Mouse (Mus musculus) intestine, postnatal 0 days (tissue): ENCODE results near the gene Gm49403. TPM values are rescaled to one million over a fixed set of nuclear protein-coding genes. Genes with fewer than 3 reads are reported as not detected.

ENCODE experiments used
- ATAC-seq: fragments of 200-750 bp; cut with Nextera tagmentation; 2 replicates; pipeline ENCODE4 v1.8.0; 2017; ENCODE audit warnings: mild to moderate bottlenecking, moderate TSS enrichment, moderate library complexity
- H3K27ac ChIP-seq: fragments of 300-500 bp; sonication (generic); 2 replicates; pipeline ENCODE4 v1.5.1; 2014; ENCODE audit warnings: mild to moderate bottlenecking, low read depth, low read length, moderate library complexity
- H3K27me3 ChIP-seq: fragments of 300-500 bp; sonication (generic); replicated peaks from 2 replicates; pipeline ENCODE4 v1.6.1; 2014; ENCODE audit warnings: low read length, mixed read lengths; ENCODE audit not compliant: control insufficient read depth, insufficient read depth
- H3K36me3 ChIP-seq: fragments of 300-500 bp; sonication (generic); 2 replicates; pipeline ENCODE4 v1.6.1; 2014; ENCODE audit warnings: mild to moderate bottlenecking, moderate library complexity; ENCODE audit not compliant: control insufficient read depth, insufficient read depth
- H3K4me1 ChIP-seq: fragments of 300-500 bp; sonication (generic); replicated peaks from 2 replicates; pipeline ENCODE4 v1.6.1; 2014; ENCODE audit warnings: antibody characterized with exemption, low read length, mixed read lengths; ENCODE audit not compliant: control insufficient read depth, insufficient read depth
- H3K4me2 ChIP-seq: fragments of 300-500 bp; sonication (generic); replicated peaks from 2 replicates; pipeline ENCODE4 v1.6.1; 2014; ENCODE audit warnings: low read depth, mild to moderate bottlenecking, moderate library complexity
- H3K4me3 ChIP-seq: fragments of 300-500 bp; sonication (generic); 2 replicates; pipeline ENCODE4 v1.5.1; 2014; ENCODE audit warnings: low read depth, low read length
- H3K9ac ChIP-seq: fragments of 300-500 bp; sonication (generic); 2 replicates; pipeline ENCODE4 v1.6.1; 2014; ENCODE audit warnings: mild to moderate bottlenecking, low read depth, low read length
- H3K9me3 ChIP-seq: fragments of 300-500 bp; sonication (generic); 2 replicates; pipeline ENCODE4 v1.6.1; 2016; ENCODE audit warnings: mixed run types; ENCODE audit not compliant: control insufficient read depth
- CTCF ChIP-seq: sonication (generic); IDR thresholded peaks from 2 replicates; pipeline ENCODE4 v1.5.1; 2016; ENCODE audit warnings: low read depth, mild to moderate bottlenecking, control low read depth, antibody characterized with exemption, moderate library complexity
- WGBS: fragments of 180-500 bp; shearing (Covaris S2); extraction: QIAGEN DNeasy Blood & Tissue Kit; methylation state at CpG from one replicate; pipeline ENCODE4 v1.1.7; 2014; 5-methylcytosine and 5-hydroxymethylcytosine counted together
- polyA plus RNA-seq: library from polyadenylated mRNA; unstranded; fragments of >200 nt; fragmentation: Nextera tagmentation; extraction: Ambion mirVana; gene quantifications from 2 replicates; pipeline ENCODE4 v1.2.1, GENCODE M21; 2015

Gm49403 gene
- polyA plus RNA-seq, 1 experiment from 2014 or later: not detected

DNA sequence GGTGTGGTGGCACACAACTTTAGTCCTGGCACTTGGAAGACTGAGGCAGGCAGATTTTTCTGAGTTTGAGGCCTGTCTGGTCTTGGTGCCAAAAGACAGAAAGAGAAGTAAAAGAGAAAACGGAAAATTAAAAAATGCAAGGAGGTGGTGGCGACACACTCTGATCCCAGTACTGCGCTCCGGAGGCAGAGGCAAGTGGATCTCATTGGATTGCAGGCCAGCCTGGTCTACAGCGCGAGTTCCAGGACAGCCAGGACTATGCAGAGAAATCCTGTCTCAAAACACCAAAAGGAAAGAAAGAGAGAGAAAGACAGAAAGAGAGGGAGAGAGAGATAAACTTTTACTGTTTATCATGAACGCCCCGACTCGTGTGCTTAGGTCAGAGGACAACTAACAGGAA, 12.9 kb upstream of the Gm49403 start:
- peaks cover 27% of the 10 kb centered on the region for H3K36me3 ChIP-seq
- peak overlapping the region; percentile 87 for H3K27ac ChIP-seq
- peak overlapping the region; percentile 86 for H3K4me2 ChIP-seq
- WGBS: 38% methylated on average over 9 of the region's 9 CpGs
- H3K9me3 ChIP-seq: no peaks in the 10 kb centered on the region
- H3K27me3 ChIP-seq: no peaks in the 10 kb centered on the region
- H3K4me3 ChIP-seq: peak overlapping the region; percentile 80
- peak overlapping the region; percentile 89 for H3K9ac ChIP-seq
- 0 out of 2 replicates have a peak, but pooled peaks cover 3% of the 10 kb centered on the region for H3K4me1 ChIP-seq
- TF ChIP-seq CTCF: no peak
- peak; percentile 12; the same call in 1 of the 2 replicates for ATAC-seq

DNA sequence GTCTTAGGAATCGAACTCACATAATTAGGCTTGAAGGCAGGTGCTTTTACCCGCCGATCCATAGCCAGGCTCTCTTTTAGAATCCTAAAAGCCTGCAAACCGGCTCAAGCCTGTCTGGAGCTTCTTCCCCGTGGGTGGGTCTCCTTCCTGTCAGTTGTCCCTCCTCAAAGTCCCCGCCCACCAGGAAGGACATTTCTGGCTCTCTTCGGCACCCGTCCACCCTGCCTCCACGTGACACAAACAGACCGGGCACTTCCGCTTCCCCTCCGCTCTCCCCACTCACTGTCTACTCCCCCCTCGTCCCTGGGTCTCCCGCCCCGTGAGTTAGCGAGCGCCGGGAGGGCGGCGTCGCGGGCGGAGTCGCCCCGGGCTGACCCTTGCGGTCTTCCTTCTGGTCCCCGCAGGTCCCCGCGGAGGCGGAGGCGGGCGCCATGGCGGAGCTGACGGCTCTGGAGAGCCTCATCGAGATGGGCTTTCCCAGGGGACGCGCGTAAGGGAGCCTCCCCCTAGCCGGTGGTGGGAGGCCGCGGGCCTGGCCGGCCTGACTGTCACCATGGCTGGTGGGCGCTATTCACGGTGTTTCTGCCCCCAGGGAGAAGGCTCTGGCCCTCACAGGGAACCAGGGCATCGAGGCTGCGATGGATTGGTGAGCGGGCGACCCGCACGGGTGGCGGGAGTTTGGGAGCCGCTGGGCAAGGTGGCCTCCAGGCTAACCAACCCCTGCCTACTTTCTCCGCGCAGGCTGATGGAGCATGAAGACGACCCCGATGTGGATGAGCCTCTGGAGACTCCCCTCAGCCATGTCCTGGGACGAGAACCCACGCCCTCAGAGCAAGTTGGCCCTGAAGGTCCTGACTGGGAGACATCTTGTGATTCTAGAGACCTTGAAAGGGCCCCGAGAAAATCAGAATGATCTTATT, 12.2 kb upstream of the Gm49403 start, which contains the start of gene Ubxn1:
TSS of gene Ubxn1 (plus strand) at position 230 of the 920 bp plus-strand sequence.
- Histone ChIP-seq H3K9ac (peak within 1 kb of the TSS; percentile 89), H3K9me3 (no peaks in the 10 kb centered on the region), H3K27ac (peak within 1 kb of the TSS; percentile 87), H3K4me3 (peak within 1 kb of the TSS; percentile 80), H3K4me1 (0 out of 2 replicates have a peak, but pooled peaks cover 3% of the 10 kb centered on the region), H3K36me3 (peaks cover 32% of the 10 kb centered on the region), H3K27me3 (no peaks in the 10 kb centered on the region), H3K4me2 (peak within 1 kb of the TSS; percentile 86)
- TF ChIP-seq CTCF: no peak
- WGBS: under 1% methylated on average over 59 of the region's 59 CpGs
- peak; percentile 96 for ATAC-seq

DNA sequence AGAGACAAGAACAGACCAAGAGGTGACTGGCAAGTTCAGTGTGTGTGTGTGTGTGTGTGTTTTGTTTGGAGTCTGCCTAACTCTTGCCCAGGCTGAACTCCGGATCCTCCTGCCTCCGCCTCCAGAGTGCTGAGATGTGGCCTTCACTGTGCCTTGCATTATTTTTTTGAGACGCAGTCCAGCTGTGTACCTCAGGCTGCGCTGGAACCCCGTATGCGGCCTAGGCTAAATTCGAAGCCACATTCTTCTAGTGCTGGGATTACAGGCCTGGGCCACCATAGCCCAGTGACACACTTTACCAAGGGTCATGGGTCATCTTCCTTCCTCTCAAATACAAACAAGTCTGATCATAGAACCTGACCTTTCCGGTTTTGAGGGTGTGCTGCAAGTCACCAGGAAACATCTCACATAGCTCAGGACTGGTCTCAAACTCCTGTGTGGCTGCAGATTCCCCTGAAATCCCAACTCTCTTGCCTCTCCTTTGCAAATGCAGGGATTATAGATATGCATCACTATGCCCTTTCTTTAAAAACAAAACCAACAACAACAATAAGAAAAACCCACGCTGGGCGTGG, 11.4 kb upstream of the Gm49403 start:
- Histone ChIP-seq H3K27me3 (no peaks in the 10 kb centered on the region), H3K9ac (peak overlapping the region; percentile 89), H3K4me2 (peak overlapping the region; percentile 86), H3K4me3 (peak overlapping the region; percentile 80), H3K36me3 (peaks cover 41% of the 10 kb centered on the region), H3K4me1 (0 out of 2 replicates have a peak, but pooled peaks cover 3% of the 10 kb centered on the region), H3K27ac (peak overlapping the region; percentile 87), H3K9me3 (no peaks in the 10 kb centered on the region)
- ATAC-seq: no peak
- WGBS: 53% methylated on average over 10 of the region's 10 CpGs
- no peak for TF ChIP-seq CTCF

DNA sequence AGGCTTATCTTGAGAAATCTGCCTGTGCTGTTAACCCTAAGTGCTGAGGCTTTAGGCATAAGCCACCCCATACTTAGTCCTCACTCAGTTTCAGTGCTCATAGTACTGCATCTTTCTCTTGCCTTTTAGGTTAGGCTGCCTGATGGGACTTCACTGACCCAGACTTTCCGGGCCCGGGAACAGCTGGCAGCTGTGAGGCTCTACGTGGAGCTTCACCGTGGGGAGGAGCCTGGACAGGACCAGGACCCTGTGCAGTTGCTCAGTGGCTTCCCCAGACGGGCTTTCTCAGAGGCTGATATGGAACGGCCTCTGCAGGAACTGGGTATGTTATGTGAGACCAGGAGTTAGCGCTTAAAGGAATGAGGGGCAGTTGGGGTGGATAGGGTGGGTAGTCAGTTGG, 8.7 kb upstream of the Gm49403 start:
- no peak for TF ChIP-seq CTCF
- ATAC-seq: no peak
- Histone ChIP-seq H3K4me1 (0 out of 2 replicates have a peak, but pooled peaks cover 3% of the 10 kb centered on the region), H3K9ac (no peak overlapping the region), H3K4me2 (no peak overlapping the region), H3K27me3 (no peaks in the 10 kb centered on the region), H3K9me3 (no peaks in the 10 kb centered on the region), H3K4me3 (no peak overlapping the region), H3K36me3 (peaks cover 43% of the 10 kb centered on the region), H3K27ac (no peak overlapping the region; the same call in 1 of the 2 replicates)
- WGBS: 88% methylated on average over 7 of the region's 7 CpGs

DNA sequence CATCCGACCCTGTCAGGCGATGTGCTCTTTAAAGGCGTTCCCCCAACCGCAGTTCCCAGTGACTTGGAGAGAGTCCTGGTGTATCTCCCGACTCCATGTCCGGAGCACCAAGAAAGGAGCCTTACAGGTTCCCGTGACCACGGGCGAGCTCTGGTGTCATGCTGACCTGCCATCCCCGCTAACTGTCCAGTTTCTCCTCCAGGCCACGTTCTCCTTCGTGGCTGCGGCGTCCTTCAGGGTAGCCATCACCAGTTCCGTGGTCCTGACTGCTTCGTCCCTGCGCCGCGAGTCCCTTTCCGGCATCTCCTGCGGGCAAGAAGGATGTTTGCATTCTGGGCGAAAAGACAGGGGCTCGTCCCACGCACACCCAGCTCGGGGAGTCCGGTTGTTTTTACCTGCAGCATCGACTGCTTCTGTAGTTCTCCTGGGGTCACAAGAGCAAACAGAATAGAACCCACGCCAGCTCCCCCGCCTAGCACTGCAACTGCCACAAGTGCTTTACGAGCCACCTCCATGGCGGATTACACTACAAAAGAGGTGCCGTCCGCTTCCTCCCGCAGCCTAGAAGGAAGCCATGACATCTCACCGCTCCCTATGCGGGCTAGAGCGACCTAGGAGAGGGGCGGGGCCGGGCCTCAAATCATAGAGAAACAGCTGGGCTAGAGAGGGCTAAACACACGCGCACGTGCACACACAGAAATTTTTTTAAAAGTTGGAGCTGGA, 3.3 kb upstream of the Gm49403 start, which contains the start of gene Uqcc3:
TSS of gene Uqcc3 (minus strand) at position 613 of the 723 bp plus-strand sequence.
- Histone ChIP-seq H3K27ac (peak within 1 kb of the TSS; percentile 55), H3K27me3 (no peaks in the 10 kb centered on the region), H3K4me2 (peak within 1 kb of the TSS; percentile 81), H3K4me1 (no peaks in the 10 kb centered on the region), H3K9me3 (no peaks in the 10 kb centered on the region), H3K4me3 (peak within 1 kb of the TSS; percentile 61), H3K36me3 (peaks cover 20% of the 10 kb centered on the region), H3K9ac (peak within 1 kb of the TSS; percentile 78)
- peak; percentile 93 for ATAC-seq
- WGBS: under 1% methylated on average over 42 of the region's 42 CpGs
- no peak for TF ChIP-seq CTCF
